Comparison of ENCODE assay signal across 21 mouse cellular contexts in the genomic region with DNA sequence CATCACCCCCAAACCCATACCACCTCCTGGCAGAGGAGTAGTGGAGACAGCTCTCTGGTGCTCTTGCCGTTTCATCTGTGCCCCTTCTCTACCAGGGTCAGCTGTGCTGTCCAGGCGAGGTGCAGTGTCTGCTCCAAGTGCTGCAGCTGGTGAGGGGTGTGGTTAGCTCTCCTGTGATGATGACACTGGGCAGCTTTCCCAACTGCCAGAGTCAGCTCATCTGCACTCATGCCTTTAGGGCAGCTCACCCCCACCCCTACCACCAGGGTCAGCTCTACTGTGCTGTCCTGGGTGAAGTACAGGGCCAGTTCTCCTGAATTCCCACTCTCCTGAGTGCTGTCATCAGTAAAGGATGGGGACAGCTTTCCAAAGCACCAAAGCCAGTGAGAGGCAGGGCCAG.
DNase-seq lines count a peak whose midpoint lies in the region; ATAC-seq lines count a peak whose summit lies in the region.
"Had no signal": no experiment of that assay in that cellular context is flagged by ENCODE, and none has a peak within 500 bp of the region (broad histone marks: within the 10 kb centered on the region; RNA-seq: fewer than 3 reads in every experiment).

No protein-coding gene starts in this region.

- 0 out of 2 replicates have a peak, but pooled peaks have one; percentile 14 for ATAC-seq in megakaryocyte-erythroid progenitor cell, adult 5-6 weeks (replicated peaks; ENCODE audit: low FRiP score, low TSS enrichment, poor library complexity, severe bottlenecking)
- no peak for ATAC-seq in frontal cortex, adult (ENCODE audit: low TSS enrichment)
- no peak for ATAC-seq in kidney, embryonic 15.5 days (replicated peaks; ENCODE audit: low FRiP score)
- ATAC-seq: midbrain, embryonic 16.5 days; Patski had no signal

- H3K9ac ChIP-seq in kidney, embryonic 15.5 days, result no peak overlapping the region

- 42% methylated on average over 2 of the region's 2 CpGs for WGBS in kidney, embryonic 15.5 days

- H3K36me3 ChIP-seq in kidney, embryonic 15.5 days, result no peaks in the 10 kb centered on the region
- H3K36me3 ChIP-seq: hindbrain, embryonic 10.5 days had no signal

- intact Hi-C loops in heart, postnatal 10 days (cut with DNase I), result no loop called here

- no peak overlapping the region for H3K4me2 ChIP-seq in kidney, embryonic 15.5 days

- H3K9me3 ChIP-seq in kidney, embryonic 15.5 days (replicated peaks), result no peaks in the 10 kb centered on the region
- H3K9me3 ChIP-seq: hindbrain, embryonic 10.5 days had no signal

- no peaks in the 10 kb centered on the region for H3K4me1 ChIP-seq in kidney, embryonic 15.5 days
- H3K4me1 ChIP-seq: hindbrain, embryonic 10.5 days had no signal

- no peak overlapping the region for H3K4me3 ChIP-seq in kidney, embryonic 15.5 days (replicated peaks)
- H3K4me3 ChIP-seq: heart, adult 2 months; hindbrain, embryonic 10.5 days; layer of hippocampus, adult 2 months; megakaryocyte, embryonic 14.5 days had no signal

- no peak overlapping the region for H3K27ac ChIP-seq in kidney, embryonic 15.5 days
- H3K27ac ChIP-seq: heart, adult 2 months; hindbrain, embryonic 10.5 days; layer of hippocampus, adult 2 months; stomach, postnatal 0 days had no signal

- H3K27me3 ChIP-seq in kidney, embryonic 15.5 days, result no peaks in the 10 kb centered on the region
- H3K27me3 ChIP-seq: megakaryocyte, embryonic 14.5 days had no signal

- peak; percentile 20 to 57 for DNase-seq in adrenal gland, adult (ENCODE audit: inconsistent age in 2 of 2, low spot score in 1 of 2)
- no peak for DNase-seq in adrenal gland, postnatal 4 days (ENCODE audit: low spot score in 2 of 2)
- DNase-seq in heart, adult 11 months, result peak; percentile 85
- no peak for DNase-seq in heart, postnatal 10 days
- peak; percentile 28 for DNase-seq in adrenal gland, postnatal 25 days
- DNase-seq: cerebellum, postnatal 14 days; heart, adult 2 months; kidney, adult 18-20 months; kidney, postnatal 14 days; liver; lung, postnatal 10 days; right cerebral cortex, postnatal 4 days had no signal

Comparison
In these comparisons a context has a peak if more than half of its experiments do, and no peak if none do; other contexts are left out.
1. DNase-seq: peak in adrenal gland, adult (2 of 2), heart, adult 11 months (single experiment) and adrenal gland, postnatal 25 days (single experiment); none in adrenal gland, postnatal 4 days (0 of 2) and heart, postnatal 10 days (0 of 2).